ENCODE assay signal across 8 mouse cellular contexts in the genomic region with DNA sequence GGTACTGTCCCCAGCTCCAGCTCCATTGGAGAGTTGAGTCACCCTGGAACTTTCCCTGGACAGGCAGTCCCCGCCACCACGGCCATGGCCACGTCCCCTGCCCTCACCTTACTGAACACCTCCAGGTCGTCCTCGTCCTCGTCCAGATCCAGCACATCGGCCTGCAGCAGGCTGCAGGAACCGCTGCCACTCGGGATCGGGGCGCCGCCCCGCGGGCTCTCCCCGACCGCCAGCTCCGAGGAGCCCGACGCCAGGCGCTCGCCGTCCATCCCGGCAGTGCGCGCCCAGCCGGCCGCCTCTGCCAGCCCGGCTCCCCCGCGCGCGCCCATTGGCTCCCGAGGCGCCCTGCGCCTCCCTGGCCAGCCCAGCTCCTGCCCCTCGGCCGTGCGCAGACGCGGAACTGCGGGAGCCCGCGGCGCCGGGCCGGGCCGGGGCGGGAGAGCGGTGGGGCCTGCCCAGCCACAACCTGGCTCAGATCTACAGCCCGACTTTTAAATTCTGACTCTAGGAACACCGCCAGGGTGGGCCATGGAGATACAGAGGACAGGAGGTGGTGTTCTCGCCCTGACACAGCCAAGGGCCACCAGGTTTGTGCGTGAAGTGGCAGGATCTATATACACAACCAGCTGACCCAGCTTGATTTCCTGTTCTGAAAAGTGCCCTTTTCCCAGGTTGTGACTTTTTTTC. TPM values are rescaled to one million over a fixed set of nuclear protein-coding genes. Genes with fewer than 3 reads are reported as not detected.
DNase-seq lines count a peak whose midpoint lies in the region; ATAC-seq and TF ChIP-seq lines count a peak whose summit lies in the region.

A gene (minus strand): TSS at position 300 of the 687 bp plus-strand sequence.

- no peaks in the 10 kb centered on the region for H3K27me3 ChIP-seq in hindbrain, postnatal 0 days (ENCODE audit: insufficient read depth, low read length)

- peak; percentile 12; the same call in 1 of the 2 replicates for TF ChIP-seq CTCF in hindbrain, postnatal 0 days (IDR thresholded peaks at IDR 0.05; ENCODE audit: low read depth)
- peak; percentile 15 for TF ChIP-seq CTCF in left cerebral cortex, adult 2 months (IDR thresholded peaks at IDR 0.05)

- intact Hi-C loops in left cerebral cortex, adult 2 months (cut with DNase I), result no loop called here

- no peaks in the 10 kb centered on the region for H3K4me1 ChIP-seq in hindbrain, postnatal 0 days (ENCODE audit: insufficient read depth, low read length)

- no peaks in the 10 kb centered on the region for H3K9me3 ChIP-seq in hindbrain, postnatal 0 days (ENCODE audit: low read length)

- H3K4me3 ChIP-seq in hindbrain, postnatal 0 days (ENCODE audit: low read length), result peak within 1 kb of the TSS; percentile 63
- peak within 1 kb of the TSS; percentile 81 for H3K4me3 ChIP-seq in left cerebral cortex, adult 2 months

- no peaks in the 10 kb centered on the region for H3K36me3 ChIP-seq in hindbrain, postnatal 0 days (ENCODE audit: insufficient read depth, low read length)

- peak; percentile 91 to 92 for DNase-seq in adrenal gland, adult 18-20 months (ENCODE audit: low spot score in 2 of 2)
- DNase-seq in gastrocnemius, postnatal 10 days, result peak; percentile 91
- DNase-seq in hindbrain, postnatal 0 days (ENCODE audit: low spot score), result peak; percentile 87
- peak; percentile 89 to 90 for DNase-seq in left cerebral cortex, adult 2 months (ENCODE audit: extremely low spot score in 1 of 2, low spot score in 2 of 2)
- peak; percentile 91 to 96 for DNase-seq in lung, postnatal 4 days
- DNase-seq in retina, postnatal 7 days (ENCODE audit: low read depth, low spot score), result peak; percentile 69
- peak; percentile 87 to 89 for DNase-seq in urinary bladder, postnatal 4 days (ENCODE audit: low spot score in 2 of 2)

- under 1% methylated on average over 47 of the region's 53 CpGs for WGBS in hindbrain, postnatal 0 days

- peak; percentile 97 for ATAC-seq in common myeloid progenitor, adult 5-6 weeks (replicated peaks; ENCODE audit: low read depth, poor library complexity, severe bottlenecking)
- ATAC-seq in hindbrain, postnatal 0 days, result peak; percentile 100

- H3K27ac ChIP-seq in hindbrain, postnatal 0 days, result peak within 1 kb of the TSS; percentile 76
- peak within 1 kb of the TSS; percentile 91 for H3K27ac ChIP-seq in left cerebral cortex, adult 2 months

- H3K9ac ChIP-seq in hindbrain, postnatal 0 days (replicated peaks; ENCODE audit: low read length), result peak within 1 kb of the TSS; percentile 57

- peak within 1 kb of the TSS; percentile 74 for H3K4me2 ChIP-seq in hindbrain, postnatal 0 days (ENCODE audit: low read depth, low read length)

RNA-seq across cellular contexts. Expression of the gene that starts here (rescaled TPM):
- total RNA-seq in adrenal gland, adult 18-20 months (2021), result 10 to 100 TPM; 26.7 to 44.8 TPM
- total RNA-seq in common myeloid progenitor, adult 5-6 weeks (2017), result 6.0 and 8.1 TPM in 2 replicates
- total RNA-seq in gastrocnemius, postnatal 10 days (2021), result 1 to 10 TPM; 7.2 to 9.0 TPM
- 5.8 and 6.7 TPM in 2 replicates for total RNA-seq in hindbrain, postnatal 0 days (2014; rRNA removed)
- 13.4 and 13.5 TPM in 2 replicates for polyA plus RNA-seq in hindbrain, postnatal 0 days (2015; fragmentation: Nextera tagmentation; extraction: Ambion mirVana)
- total RNA-seq in left cerebral cortex, adult 2 months (2021), result 10 to 100 TPM; 16.7 to 20.6 TPM

Comparison
In these comparisons a context has a peak if more than half of its experiments do, and no peak if none do; other contexts are left out.
1. Peak in every context shown above with its lines: DNase-seq, ATAC-seq, H3K4me3 ChIP-seq and H3K27ac ChIP-seq.